Mouse (Mus musculus) mesoderm, embryonic 11.5 days (tissue): ENCODE data around the gene Esr2.
A peak's percentile ranks its signal among the peaks of the same experiment; 100 is the strongest.
"Not testable (repeated sequence)": the region's sequence is repeated elsewhere in the genome, so short reads cannot be mapped to it uniquely, and the experiment has no call there.

Experiments
- DNase-seq: peaks from one replicate; pipeline ENCODE4 v3.0.0-alpha.2; 2012; ENCODE audit warnings: low read depth, low spot score

Gene Esr2

GRCm38 (mm10) chr12:76152389-76152788 is 24.7 kb downstream of the Esr2 start:
- DNase-seq, result not testable (repeated sequence)

DNA sequence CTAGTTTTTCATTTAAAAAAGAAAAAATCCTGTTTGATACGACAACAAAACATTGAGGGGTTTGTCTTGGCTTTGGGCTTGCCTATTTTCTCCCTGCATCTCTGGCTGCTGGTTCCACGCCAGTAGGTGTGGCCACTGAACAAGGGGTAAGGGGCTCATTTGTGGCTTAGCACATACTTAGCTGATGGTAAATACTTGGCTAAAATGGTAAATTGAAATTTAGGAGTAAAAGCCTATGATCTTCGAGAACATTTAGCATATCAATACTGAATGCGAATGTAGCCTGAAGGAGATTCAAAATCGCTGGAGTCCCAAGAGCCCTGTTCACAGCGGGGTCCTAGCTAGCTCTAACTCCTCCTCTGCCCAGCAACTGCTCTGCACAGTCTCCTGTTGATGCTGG is 40.4 kb downstream of the Esr2 start:
- no peak for DNase-seq

GRCm38 (mm10) chr12:76133081-76133480 is 44.0 kb downstream of the Esr2 start:
- not testable (repeated sequence) for DNase-seq

DNA sequence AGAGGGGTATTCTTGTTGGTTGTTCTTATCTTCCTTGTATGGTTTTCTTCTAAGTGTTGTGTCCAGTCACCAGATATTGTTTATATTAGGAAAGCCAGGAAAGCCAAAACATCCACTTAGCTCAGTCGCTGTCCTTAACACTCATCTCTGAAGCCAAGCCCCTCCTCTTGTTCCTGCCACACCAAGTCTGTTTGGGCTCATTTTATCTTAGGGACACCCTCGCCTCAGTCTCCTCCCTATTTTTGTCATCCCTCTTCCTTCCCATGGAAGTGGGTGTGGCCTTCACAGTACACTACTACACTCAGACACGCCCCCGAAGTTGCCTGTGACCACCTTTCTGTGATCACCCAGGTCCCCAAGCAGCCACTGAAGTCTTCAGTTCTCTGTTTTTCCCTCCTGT is 44.5 kb downstream of the Esr2 start:
- no peak for DNase-seq

DNA sequence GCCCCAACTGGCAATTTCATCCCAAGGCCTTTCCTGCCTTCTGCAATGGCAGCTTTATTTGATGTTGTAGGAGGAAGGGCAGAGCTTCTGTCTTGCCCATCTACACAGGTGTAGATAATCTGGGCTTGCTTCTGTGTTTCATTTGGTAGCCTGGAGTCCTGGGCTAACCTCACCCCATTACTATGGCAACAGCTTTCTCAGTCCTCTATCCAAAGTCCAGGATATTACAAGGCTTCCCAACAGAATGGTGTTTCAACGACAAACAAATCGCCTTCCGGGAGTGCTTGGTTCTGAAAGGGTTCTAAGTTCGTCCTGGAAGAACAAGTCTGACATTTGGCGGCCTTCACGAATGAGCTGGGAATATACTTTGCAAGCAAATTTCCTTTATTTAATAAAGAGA is 46.2 kb downstream of the Esr2 start:
- DNase-seq, result no peak

- DNase-seq, result peak; percentile 60
Measured at GRCm38 (mm10) chr12:76130281-76130680, 46.8 kb downstream of the Esr2 start.

DNA sequence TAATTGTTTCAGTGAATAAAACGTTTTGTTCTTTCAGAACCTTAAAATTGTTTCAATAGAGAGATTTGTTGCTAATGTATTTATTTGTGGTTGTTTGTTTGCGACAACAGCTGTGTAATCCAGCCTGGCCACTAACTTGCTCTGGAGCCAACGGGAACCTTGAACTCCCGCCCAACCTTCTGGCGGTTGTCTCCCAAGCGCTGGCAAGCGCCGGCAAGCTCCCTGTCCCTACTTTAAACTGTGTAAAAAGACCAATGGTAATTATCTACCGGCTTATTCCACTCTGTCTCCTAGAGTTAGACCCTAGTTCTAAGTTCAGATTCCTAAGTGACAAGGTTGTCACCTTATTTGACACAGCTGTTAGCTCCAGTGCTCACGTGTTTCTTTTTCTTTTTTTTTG is 48.2 kb downstream of the Esr2 start:
- DNase-seq, result no peak

GRCm38 (mm10) chr12:76128306-76128705 is 48.8 kb downstream of the Esr2 start:
- DNase-seq, result no peak

DNA sequence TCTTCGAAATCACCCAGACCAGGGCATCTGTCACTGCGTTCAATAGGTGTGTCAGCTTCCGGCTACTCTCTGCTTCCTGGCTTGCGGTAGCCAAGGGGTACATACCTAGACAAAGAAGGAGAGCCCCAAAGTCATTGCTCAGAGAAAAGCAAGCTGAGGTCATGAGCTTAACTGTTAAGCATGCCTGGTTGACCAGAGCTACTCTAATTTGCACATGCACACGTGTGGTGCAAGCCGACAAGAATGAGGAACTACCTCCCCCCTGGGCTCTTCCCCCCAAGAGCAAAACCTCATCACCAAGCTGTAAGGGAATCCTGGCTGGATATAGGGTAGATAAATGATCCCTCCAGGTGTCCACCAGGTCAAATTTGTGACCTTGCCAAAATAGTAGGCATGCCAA is 53.8 kb downstream of the Esr2 start:
- DNase-seq, result no peak

GRCm38 (mm10) chr12:76117632-76118153 is 59.4 kb downstream of the Esr2 start:
- no peak for DNase-seq

DNA sequence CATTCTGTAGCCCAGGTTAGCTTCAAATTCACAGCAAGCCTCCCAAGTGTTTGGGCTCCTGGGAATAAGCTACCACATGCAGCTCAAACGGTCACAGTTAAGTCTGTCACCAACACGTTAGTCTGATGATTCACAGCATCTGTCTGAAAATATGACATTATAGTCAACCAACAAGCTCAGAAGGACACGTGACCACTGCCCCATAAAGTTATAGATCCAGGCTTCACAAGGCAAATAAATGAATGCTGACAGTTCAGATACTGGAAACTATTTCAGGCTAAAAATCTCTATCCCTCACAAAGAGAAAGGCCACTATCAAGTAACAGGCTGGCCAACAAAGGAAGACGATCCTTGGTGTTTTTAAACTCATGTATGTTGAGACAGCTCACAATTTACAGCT is 60.5 kb downstream of the Esr2 start:
- DNase-seq, result no peak

DNA sequence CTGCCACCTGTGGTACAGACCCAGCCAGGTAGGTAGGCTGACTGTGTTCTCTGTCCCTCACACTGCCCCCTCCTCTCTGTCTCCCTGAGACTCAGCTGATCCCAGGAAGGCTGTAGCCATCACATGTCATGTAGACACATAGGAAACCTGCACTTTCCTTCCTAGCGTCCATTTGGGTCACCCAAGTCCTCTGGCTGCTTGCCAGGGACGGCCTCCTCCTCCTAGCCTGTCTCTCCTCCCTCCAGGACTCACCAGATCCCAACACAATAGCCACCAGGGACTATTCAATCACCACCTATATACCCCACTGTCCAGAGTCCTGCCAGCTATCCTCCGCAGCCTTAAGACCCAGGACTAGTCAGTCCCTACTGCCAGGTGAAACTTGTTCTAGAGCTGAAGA is 66.0 kb downstream of the Esr2 start:
- DNase-seq, result no peak

DNA sequence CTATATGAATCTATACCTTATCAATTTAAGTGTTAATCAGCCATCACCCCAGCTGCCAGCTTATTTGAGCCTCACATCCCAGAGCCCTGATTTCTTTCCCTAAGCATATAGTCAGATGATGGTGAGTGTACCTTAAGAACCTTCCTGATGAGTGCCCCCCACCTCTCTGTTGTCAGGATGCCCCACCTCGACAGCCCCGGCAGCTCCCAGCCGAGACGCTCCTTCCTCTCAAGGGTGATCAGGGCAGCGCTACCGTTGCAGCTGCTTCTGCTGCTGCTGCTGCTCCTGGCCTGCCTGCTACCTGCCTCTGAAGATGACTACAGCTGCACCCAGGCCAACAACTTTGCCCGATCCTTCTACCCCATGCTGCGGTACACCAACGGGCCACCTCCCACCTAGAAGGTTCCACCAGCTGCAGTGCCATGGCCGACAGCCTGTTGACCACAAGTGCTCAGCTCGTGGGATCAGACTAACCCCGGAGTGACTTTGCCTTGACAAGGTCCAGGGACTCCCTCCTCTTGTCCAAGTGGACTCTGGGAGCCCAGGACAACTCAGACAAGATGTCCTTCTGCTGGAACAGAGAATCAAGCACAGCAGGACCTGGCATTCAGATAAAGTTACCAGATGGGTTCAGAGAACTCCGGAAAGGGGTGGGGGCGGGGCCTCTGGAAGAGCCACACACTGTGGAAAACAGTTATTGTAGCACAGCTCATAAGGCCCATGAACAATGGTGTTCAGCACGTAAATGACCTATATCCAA is 67.2 kb downstream of the Esr2 start:
- DNase-seq, result no peak

GRCm38 (mm10) chr12:76104596-76105351 is 72.3 kb downstream of the Esr2 start:
- no peak for DNase-seq

DNA sequence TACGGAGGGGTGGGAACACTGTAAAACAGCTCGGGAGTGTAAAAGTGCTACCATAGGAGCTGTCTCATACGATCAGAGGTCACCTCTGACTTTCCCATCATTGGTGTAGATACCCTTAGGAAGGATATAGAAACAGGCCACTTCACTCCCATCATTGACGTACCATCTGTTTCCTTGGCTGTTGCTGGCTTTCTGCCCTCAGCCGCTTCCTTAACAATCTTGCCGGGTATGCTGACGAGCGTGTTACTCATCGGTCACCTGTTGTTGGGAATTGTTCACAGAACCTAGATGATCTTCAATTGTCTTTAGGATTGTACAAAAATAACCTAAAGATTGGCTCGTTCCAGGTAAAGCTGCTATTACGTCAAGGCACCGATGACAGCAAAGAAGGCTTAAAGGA is 74.4 kb downstream of the Esr2 start:
- DNase-seq, result no peak

DNA sequence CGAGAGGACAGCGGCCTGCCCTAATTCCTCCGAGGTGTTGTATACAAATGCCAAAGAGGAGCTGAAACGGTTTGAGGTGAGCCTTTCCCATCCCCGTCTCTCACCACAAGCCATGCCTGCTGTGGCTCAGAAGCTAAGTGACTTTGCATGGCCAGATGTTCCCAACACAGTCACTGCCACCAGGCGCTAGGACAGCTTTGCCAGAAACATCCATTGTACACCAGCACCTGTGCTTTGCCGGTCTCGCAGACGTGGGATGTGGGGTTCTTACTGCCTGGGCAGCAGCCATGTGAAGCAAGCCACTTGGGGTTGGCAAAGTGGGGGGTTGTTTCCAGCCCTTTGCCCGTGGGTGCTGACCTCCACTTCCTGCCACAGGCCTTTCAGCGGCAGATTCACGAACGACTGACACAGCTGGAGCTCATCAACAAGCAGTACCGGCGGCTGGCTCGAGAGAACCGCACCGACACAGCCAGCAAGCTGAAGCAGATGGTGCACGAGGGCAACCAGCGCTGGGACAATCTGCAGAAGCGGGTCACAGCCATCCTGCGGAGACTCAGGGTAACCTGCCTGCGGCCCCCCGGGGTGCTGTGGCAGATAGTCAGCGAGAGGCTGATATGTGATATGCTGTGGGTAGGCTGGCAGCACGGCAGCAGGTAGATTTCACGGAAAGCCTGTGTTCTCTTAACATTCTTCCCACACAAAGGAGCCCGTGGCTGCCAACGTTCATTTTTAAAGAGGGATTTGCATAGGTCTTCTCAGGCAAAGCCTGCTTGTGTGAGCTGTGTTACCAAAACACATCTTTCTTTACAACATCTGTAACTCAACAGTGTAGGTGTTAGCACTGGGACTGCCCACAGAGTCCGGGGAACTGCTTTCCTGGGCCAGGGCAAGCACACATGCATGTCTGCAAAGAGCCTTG is 81.7 kb downstream of the Esr2 start:
- DNase-seq, result peak; percentile 34

- no peak for DNase-seq
Measured at GRCm38 (mm10) chr12:76093613-76094588, 83.2 kb downstream of the Esr2 start.

GRCm38 (mm10) chr12:76092789-76093466 is 84.1 kb downstream of the Esr2 start:
- no peak for DNase-seq

GRCm38 (mm10) chr12:76087025-76087424 is 90.0 kb downstream of the Esr2 start:
- DNase-seq, result no peak
